ENCODE assay signal across 17 mouse cellular contexts in the genomic region with DNA sequence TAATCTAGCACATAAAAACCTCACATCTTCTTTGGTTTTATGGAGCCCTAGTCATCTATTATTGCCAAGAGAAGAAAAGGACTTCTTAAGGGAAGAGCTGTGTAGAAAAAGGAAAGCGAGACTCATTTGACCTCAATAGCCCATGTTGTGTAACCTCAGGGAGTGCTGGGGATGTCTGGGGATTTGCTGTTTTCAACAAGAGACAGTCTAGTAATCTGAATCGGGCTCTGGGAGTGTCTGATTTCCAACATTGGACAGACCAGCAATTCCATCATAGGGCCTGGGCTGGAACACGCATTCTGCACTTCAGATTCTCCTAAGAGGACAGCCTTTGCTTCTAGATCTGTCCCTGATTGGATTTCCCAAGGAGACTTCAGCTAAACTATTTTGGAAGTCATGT. TPM values are rescaled to one million over a fixed set of nuclear protein-coding genes. Genes with fewer than 3 reads are reported as not detected.
A peak's percentile ranks its signal among the peaks of the same experiment; 100 is the strongest.
DNase-seq lines count a peak whose midpoint lies in the region.
"Had no signal": no experiment of that assay in that cellular context is flagged by ENCODE, and none has a peak within 500 bp of the region (broad histone marks: within the 10 kb centered on the region; RNA-seq: fewer than 3 reads in every experiment).

No protein-coding gene starts in this region.

- intact Hi-C loops in gastrocnemius, postnatal 14 days (cut with DNase I; ENCODE audit: low total_unique reads), result no loop called here

- peak; percentile 30 to 44 for DNase-seq in gastrocnemius, adult 8-10 months (ENCODE audit: low spot score in 2 of 2)
- no peak for DNase-seq in gastrocnemius, postnatal 14 days
- DNase-seq in heart, adult 8-10 months (ENCODE audit: low spot score), result peak; percentile 63
- no peak for DNase-seq in heart, postnatal 4 days
- peak; percentile 67 for DNase-seq in adipocyte (ENCODE audit: low spot score)
- DNase-seq in gastrocnemius, postnatal 25 days, result peak; percentile 66
- no peak for DNase-seq in cerebellum, postnatal 14 days
- no peak for DNase-seq in cerebellum, adult 9-11 months
- DNase-seq: adrenal gland, postnatal 25 days; cerebellum, adult 18-20 months; cerebellum, postnatal 10 days; embryo, embryonic 11 days; kidney, adult 11 months; kidney, adult 9 months had no signal

RNA-seq across cellular contexts. Expression of a gene that starts 14.1 kb away (rescaled TPM):
- 100 to 1,000 TPM; 142 to 191 (median 167) TPM for total RNA-seq in gastrocnemius, adult 8-10 months (2022)
- total RNA-seq in gastrocnemius, postnatal 14 days (2021), result 100 to 1,000 TPM; 118 to 208 TPM
- total RNA-seq in heart, adult 8-10 months (2022), result 100 to 1,000 TPM; 758 to 914 (median 862) TPM
- 100 to 1,000 TPM; 183 to 207 TPM for total RNA-seq in heart, postnatal 4 days (2021)
- total RNA-seq in gastrocnemius, postnatal 25 days (2021), result 100 to 1,000 TPM; 183 to 199 TPM
- total RNA-seq: common myeloid progenitor, adult 5-6 weeks; hematopoietic stem cell, adult 5-6 weeks; hindbrain, postnatal 0 days had no signal

RNA-seq across cellular contexts. Expression of a gene that starts 55.5 kb away (rescaled TPM):
- 10 to 100 TPM; 61.5 to 83.0 (median 66.8) TPM for total RNA-seq in gastrocnemius, adult 8-10 months (2022)
- total RNA-seq in gastrocnemius, postnatal 14 days (2021), result 1 to 10 TPM; 4.1 to 7.4 TPM
- 10 to 100 TPM; 54.3 to 71.9 (median 65.6) TPM for total RNA-seq in heart, adult 8-10 months (2022)
- 1 to 10 TPM; 6.2 to 6.3 TPM for total RNA-seq in heart, postnatal 4 days (2021)
- 10 to 100 TPM; 10.3 to 20.8 TPM for total RNA-seq in gastrocnemius, postnatal 25 days (2021)
- total RNA-seq: adrenal gland, postnatal 25 days; common myeloid progenitor, adult 5-6 weeks; hematopoietic stem cell, adult 5-6 weeks had no signal

RNA-seq across cellular contexts. Expression of a gene that starts 55.6 kb away (rescaled TPM):
- 100 to 1,000 TPM; 471 to 626 (median 563) TPM for total RNA-seq in gastrocnemius, adult 8-10 months (2022)
- 100 to 1,000 TPM; 489 to 566 TPM for total RNA-seq in gastrocnemius, postnatal 14 days (2021)
- total RNA-seq in heart, adult 8-10 months (2022), result 1,000 to 10,000 TPM; 1,425 to 1,947 (median 1,659) TPM
- 100 to 1,000 TPM; 799 to 849 TPM for total RNA-seq in heart, postnatal 4 days (2021)
- total RNA-seq in gastrocnemius, postnatal 25 days (2021), result 100 to 1,000 TPM; 605 to 626 TPM

Comparison
In these comparisons a context has a peak if more than half of its experiments do, and no peak if none do; other contexts are left out.
1. DNase-seq: peak in gastrocnemius, adult 8-10 months (2 of 2), heart, adult 8-10 months (single experiment), adipocyte (single experiment) and gastrocnemius, postnatal 25 days (single experiment); none in gastrocnemius, postnatal 14 days (single experiment), heart, postnatal 4 days (single experiment), cerebellum, postnatal 14 days (0 of 2) and cerebellum, adult 9-11 months (single experiment).